Mouse (Mus musculus) testis, adult 10 weeks (tissue): ENCODE results near the gene Ltv1. TPM values are rescaled to one million over a fixed set of nuclear protein-coding genes. Genes with fewer than 3 reads are reported as not detected.

ENCODE experiments used
- polyA plus RNA-seq: library from polyadenylated mRNA; stranded (reverse); fragments of 350-450 nt; fragmentation: Illumina TruSeq; extraction: RNeasy Lipid Tissue Mini Kit (QIAGEN cat#74804); gene quantifications from one replicate; pipeline ENCODE4 v1.2.3, GENCODE M21; 2014; ENCODE audit warnings: low read depth, low replicate concordance

The Ltv1 gene
- polyA plus RNA-seq = 64.6 TPM

DNA sequence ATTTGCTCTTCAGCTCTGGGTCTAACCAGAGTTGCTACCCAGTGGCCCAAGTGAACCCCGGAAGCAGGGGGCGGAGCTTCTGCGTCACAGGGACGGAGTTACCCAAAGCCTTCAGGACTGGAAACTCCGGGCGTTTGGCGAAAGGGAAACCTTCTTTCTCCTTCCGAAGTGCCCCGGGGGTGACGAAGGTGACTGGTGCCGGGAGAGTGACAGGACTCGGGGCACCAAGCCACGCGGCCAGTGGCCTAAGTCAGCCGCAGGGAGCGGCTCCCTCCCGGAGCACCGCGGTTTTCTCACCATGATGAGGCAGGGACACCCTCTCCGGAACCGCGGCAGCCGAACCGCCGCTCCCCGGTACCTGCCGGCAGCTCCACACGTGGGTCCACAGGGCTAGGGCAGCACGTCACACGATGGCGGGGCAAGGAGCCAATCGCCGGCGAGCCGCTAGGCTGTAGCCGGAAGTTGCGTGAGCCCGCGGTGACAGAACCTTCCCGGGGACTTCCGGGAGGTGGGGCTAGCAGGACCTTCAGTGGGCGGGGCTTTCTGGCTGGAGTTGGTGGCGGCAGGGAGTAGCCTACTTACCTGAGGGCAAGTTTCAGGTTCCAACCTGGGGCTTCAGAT, at the start of gene Ltv1:
Ltv1 (minus strand) TSS at position 438 of the 621 bp plus-strand sequence.

GRCm38 (mm10) chr10:13177973-13178624, 14.9 kb downstream of the Ltv1 start, which contains the start of gene Zc2hc1b:
TSS of gene Zc2hc1b (minus strand) at chr10:13178023.

Other genes with a start within 250 kb of the Ltv1 start
- gene Stx11, start 228.9 kb downstream of the Ltv1 start, polyA plus RNA-seq = 0.22 TPM
- gene Sf3b5, start 187.8 kb downstream of the Ltv1 start, polyA plus RNA-seq = not detected
- 8.1 TPM for gene Plagl1, start 132.7 kb downstream of the Ltv1 start, polyA plus RNA-seq
- gene Zc2hc1b, start 15.1 kb downstream of the Ltv1 start, polyA plus RNA-seq = 11.6 TPM